ENCODE assay signal across 8 mouse cellular contexts in the genomic region with DNA sequence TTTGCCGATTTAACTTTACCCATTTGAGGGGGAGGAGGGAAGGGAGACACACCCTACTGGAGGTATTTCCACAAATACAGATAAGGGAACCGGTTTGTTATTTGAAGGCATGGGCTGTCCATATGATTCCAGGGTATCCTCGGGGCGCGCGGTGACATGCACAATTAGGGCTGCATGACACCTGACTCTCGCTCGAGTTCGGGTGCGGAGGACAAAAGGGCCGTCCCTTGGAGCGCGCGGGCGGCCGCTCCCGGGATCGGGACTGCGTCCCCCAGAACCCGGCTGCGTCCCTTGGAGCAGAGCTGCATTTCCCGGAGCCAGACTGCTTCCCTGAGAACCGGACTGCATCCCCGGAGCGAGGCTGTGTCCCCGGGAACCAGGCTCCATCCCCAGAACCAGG.
A peak's percentile ranks its signal among the peaks of the same experiment; 100 is the strongest.
DNase-seq lines count a peak whose midpoint lies in the region; ATAC-seq lines count a peak whose summit lies in the region.

No protein-coding gene starts in this region.

- H3K4me3 ChIP-seq in forebrain, embryonic 16.5 days (replicated peaks; ENCODE audit: low read length), result peak overlapping the region; percentile 94
- H3K4me3 ChIP-seq in liver, embryonic 11.5 days (ENCODE audit: low read depth, low read length), result peak overlapping the region; percentile 87
- H3K4me3 ChIP-seq in neural tube, embryonic 14.5 days (ENCODE audit: low read depth, low read length), result peak overlapping the region; percentile 87

- DNase-seq in cerebellum, adult 11 months, result no peak
- DNase-seq in right cerebral cortex, postnatal 14 days, result peak; percentile 51
- no peak for DNase-seq in right cerebral cortex, postnatal 25 days
- DNase-seq in liver, embryonic 11.5 days (ENCODE audit: low spot score), result no peak
- no peak for DNase-seq in left cerebral cortex, postnatal 10 days (ENCODE audit: extremely low spot score in 1 of 2, low spot score in 2 of 2)

- H3K4me2 ChIP-seq in forebrain, embryonic 16.5 days (ENCODE audit: low read length), result peak overlapping the region; percentile 79
- peak overlapping the region; percentile 86 for H3K4me2 ChIP-seq in liver, embryonic 11.5 days
- peak overlapping the region; percentile 50 for H3K4me2 ChIP-seq in neural tube, embryonic 14.5 days (ENCODE audit: low read depth, low read length)

- H3K9ac ChIP-seq in forebrain, embryonic 16.5 days (replicated peaks; ENCODE audit: low read depth, low read length), result peak overlapping the region; percentile 97
- peak overlapping the region; percentile 68 for H3K9ac ChIP-seq in liver, embryonic 11.5 days (ENCODE audit: low read depth, low read length)
- peak overlapping the region; percentile 87 for H3K9ac ChIP-seq in neural tube, embryonic 14.5 days (replicated peaks; ENCODE audit: low read depth, low read length)

- no peaks in the 10 kb centered on the region for H3K27me3 ChIP-seq in forebrain, embryonic 16.5 days (replicated peaks; ENCODE audit: control insufficient read depth, insufficient read depth, low read length)
- no peaks in the 10 kb centered on the region for H3K27me3 ChIP-seq in liver, embryonic 11.5 days (replicated peaks; ENCODE audit: control insufficient read depth, insufficient read depth, low read length)
- H3K27me3 ChIP-seq in neural tube, embryonic 14.5 days (ENCODE audit: control insufficient read depth, insufficient read depth, low read length), result no peaks in the 10 kb centered on the region

- ATAC-seq in cerebellum, adult (ENCODE audit: insufficient number of reproducible peaks, low FRiP score, low TSS enrichment), result peak; percentile 7; the same call in 1 of the 2 replicates
- peak; percentile 43 for ATAC-seq in forebrain, embryonic 16.5 days
- peak; percentile 11 for ATAC-seq in liver, embryonic 11.5 days (replicated peaks; ENCODE audit: low FRiP score)
- peak; percentile 48 for ATAC-seq in neural tube, embryonic 14.5 days (ENCODE audit: low read depth)

- intact Hi-C loops in left cerebral cortex, postnatal 10 days (cut with DNase I), result loop anchor here (5.0 kb wide), 4 partner anchors 45 to 100 kb away; partner anchors contain the start of gene Rheb

- WGBS in forebrain, embryonic 16.5 days, result under 1% methylated on average over 26 of the region's 26 CpGs
- WGBS in liver, embryonic 11.5 days, result 0% methylated on average over 26 of the region's 26 CpGs
- WGBS in neural tube, embryonic 14.5 days, result under 1% methylated on average over 26 of the region's 26 CpGs

- H3K27ac ChIP-seq in forebrain, embryonic 16.5 days (ENCODE audit: low read length), result peak overlapping the region; percentile 96
- H3K27ac ChIP-seq in liver, embryonic 11.5 days (ENCODE audit: low read depth, low read length), result peak overlapping the region; percentile 75
- H3K27ac ChIP-seq in neural tube, embryonic 14.5 days (ENCODE audit: low read depth, low read length), result peak overlapping the region; percentile 94

- H3K36me3 ChIP-seq in forebrain, embryonic 16.5 days (ENCODE audit: control insufficient read depth, insufficient read depth), result no peaks in the 10 kb centered on the region
- no peaks in the 10 kb centered on the region for H3K36me3 ChIP-seq in liver, embryonic 11.5 days (ENCODE audit: control insufficient read depth, insufficient read depth, low read length)
- no peaks in the 10 kb centered on the region for H3K36me3 ChIP-seq in neural tube, embryonic 14.5 days (ENCODE audit: control insufficient read depth, insufficient read depth, low read length)

- H3K9me3 ChIP-seq in forebrain, embryonic 16.5 days (ENCODE audit: control insufficient read depth, low read length), result no peaks in the 10 kb centered on the region
- H3K9me3 ChIP-seq in liver, embryonic 11.5 days (ENCODE audit: control insufficient read depth, low read length), result no peaks in the 10 kb centered on the region
- no peaks in the 10 kb centered on the region for H3K9me3 ChIP-seq in neural tube, embryonic 14.5 days (ENCODE audit: control insufficient read depth, low read length)

- peaks cover 30% of the 10 kb centered on the region for H3K4me1 ChIP-seq in forebrain, embryonic 16.5 days (replicated peaks; ENCODE audit: control insufficient read depth, insufficient read depth, low read length)
- H3K4me1 ChIP-seq in liver, embryonic 11.5 days (replicated peaks; ENCODE audit: control insufficient read depth, insufficient read depth, low read length), result peaks cover 7% of the 10 kb centered on the region
- H3K4me1 ChIP-seq in neural tube, embryonic 14.5 days (ENCODE audit: control insufficient read depth, insufficient read depth, low read length), result peaks cover 8% of the 10 kb centered on the region; the same call in 1 of the 2 replicates
